Comparison of ENCODE assay signal across 1 mouse cellular context in genomic region chr10:115205284-115205683, GRCm38 (mm10).
TF ChIP-seq lines count a peak whose summit lies in the region.

No protein-coding gene starts in this region.

TF ChIP-seq in MEL, 35 proteins besides CTCF, POLR2A, EP300 and RAD21:
- TF ChIP-seq USF2 (IDR thresholded peaks at IDR 0.05; ENCODE audit: borderline replicate concordance in 1 of 2, insufficient read depth in 1 of 2, low read depth in 1 of 2, low read length in 2 of 2), result no peak
- TF ChIP-seq ZKSCAN1 (IDR thresholded peaks at IDR 0.05; ENCODE audit: low read depth, low read length), result no peak
- TF ChIP-seq TCF12 (IDR thresholded peaks at IDR 0.05; ENCODE audit: low read depth, low read length), result no peak
- peak; percentile 18; the same call in 1 of the 2 replicates for TF ChIP-seq TAL1 (IDR thresholded peaks at IDR 0.05; ENCODE audit: low read length)
- TF ChIP-seq BHLHE40 (IDR thresholded peaks at IDR 0.05; ENCODE audit: borderline replicate concordance, low read depth, low read length), result no peak
- peak; percentile 65; the same call in 1 of the 2 replicates for TF ChIP-seq RCOR1 (IDR thresholded peaks at IDR 0.05; ENCODE audit: low read depth, low read length)
- no peak for TF ChIP-seq MAZ (IDR thresholded peaks at IDR 0.05; ENCODE audit: low read depth, low read length)
- TF ChIP-seq USF1 (IDR thresholded peaks at IDR 0.05; ENCODE audit: low read depth, low read length), result no peak
- TF ChIP-seq GATA1 (IDR thresholded peaks at IDR 0.05; ENCODE audit: low read depth, low read length), result peak; percentile 55
- no peak for TF ChIP-seq TBP (IDR thresholded peaks at IDR 0.05; ENCODE audit: low read depth, low read length)
